Mouse (Mus musculus) T-cell, adult 2 months (primary cell): ENCODE results near the gene Xrn1.
"Not testable (repeated sequence)": the region's sequence is repeated elsewhere in the genome, so short reads cannot be mapped to it uniquely, and the experiment has no call there.

Experiments used
- DNase-seq: peaks from one replicate; pipeline ENCODE4 v3.0.0; 2022; ENCODE audit warnings: low spot score

Gene Xrn1

GRCm38 (mm10) chr9:96051501-96051900, 96.9 kb downstream of the Xrn1 start:
- no peak for DNase-seq

DNA sequence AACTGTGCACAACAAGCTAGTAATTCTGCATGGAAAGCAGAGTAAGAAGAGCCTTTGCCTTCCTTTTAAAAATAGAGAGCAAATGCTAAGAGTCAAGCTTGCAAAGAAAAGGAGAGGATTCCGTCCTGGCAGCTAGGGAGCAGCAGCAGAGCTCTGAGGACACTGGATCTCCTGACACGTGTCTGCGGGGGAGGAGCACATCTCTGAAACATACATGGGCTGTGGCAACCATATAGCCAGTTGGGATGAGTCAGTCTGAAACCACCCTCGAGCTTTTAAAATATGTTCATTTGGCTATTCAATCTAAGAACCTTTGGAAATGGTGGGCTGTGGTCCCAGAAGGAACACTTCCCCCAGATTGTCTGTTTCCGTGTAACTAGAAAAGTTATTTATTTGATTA, 100.3 kb downstream of the Xrn1 start:
- no peak for DNase-seq

DNA sequence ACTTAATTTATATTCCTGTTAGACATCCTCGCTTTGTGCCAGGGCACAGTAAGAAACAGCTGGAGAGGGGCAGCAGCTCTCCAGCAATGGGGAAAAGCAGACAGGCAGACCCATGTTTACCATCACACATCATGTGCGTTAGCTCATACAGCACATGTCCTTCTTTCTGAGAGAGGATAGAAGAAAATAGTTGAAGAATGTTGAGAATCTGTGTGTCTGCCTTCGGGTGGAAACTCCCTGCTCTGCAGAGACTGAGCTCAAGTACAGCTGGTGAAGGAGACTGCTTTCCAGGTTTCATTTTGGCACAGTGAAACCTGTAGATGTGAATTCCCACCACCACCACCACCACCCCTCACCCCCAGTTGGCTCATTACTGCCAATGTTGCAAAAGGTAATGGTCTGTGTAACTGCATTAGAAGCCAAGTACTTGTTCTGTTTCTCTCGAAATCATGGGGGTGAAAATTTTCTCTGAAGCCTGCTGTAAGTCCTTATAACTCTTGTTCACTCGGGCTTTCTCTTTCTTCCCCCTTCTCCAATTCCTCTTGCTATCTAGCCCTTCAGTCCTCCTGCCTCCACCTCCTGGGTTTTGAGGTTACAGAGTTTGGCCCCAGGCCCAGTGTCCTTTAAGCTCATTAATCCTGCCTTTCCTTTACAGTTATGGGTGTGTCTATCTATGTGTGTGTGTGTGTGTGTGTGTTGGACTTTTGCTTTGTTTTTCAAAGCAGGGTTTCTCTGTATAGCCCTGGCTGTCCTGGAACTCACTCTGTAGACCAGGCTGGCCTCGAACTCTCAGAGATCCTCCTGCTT, 102.1 kb downstream of the Xrn1 start:
- no peak for DNase-seq

- no peak for DNase-seq
Measured at GRCm38 (mm10) chr9:96063083-96063802, 108.7 kb downstream of the Xrn1 start.

DNA sequence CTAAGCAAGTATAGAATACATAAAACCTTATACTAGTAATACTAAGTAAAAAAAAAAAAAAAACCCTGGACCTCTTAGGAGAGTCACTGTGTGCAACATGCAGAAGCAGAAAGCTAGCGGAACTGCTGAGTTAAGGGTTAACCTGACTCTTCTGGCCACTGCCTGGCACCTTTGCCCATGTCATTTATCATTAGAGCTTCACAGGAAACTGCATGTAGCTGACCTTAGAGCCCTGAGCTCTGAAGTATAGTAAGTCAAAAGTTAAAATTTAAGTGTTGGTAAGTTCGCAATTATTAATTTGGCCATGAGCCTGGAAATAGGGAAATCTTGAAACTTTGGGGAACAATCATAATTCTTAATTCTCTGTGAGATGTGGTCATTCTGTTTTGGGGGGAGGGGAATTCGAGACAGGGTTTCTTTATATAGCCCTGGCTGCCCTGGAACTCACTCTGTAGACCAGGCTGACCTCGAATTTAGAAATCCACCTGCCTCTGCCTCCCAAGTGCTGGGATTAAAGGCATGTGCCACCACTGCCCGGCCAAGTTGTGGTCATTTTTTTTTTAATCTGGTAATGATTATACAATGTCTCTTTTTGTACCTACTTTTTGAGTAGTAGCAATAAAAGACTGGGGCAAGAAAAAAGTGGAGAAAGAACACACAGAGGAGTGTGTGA, 109.4 kb downstream of the Xrn1 start:
- no peak for DNase-seq

DNA sequence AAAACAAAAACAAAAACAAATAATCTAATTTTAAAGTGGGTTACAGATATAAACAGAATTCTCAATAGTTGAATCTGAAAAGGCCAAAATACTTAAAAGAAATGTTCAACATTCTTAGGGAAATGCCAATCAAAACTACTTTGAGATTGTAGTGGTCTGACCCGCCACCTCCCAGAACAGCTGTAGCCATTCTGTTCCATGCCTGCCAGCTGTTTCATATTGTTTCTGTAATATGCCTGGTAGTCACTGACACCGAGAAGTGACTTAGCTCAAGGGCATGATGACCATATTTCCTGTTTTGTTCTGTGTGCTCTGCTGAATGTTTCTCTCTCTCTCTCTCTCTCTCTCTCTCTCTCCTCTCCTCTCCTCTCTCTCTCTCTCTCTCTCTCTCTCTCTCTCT, 112.9 kb downstream of the Xrn1 start:
- DNase-seq: no peak

DNA sequence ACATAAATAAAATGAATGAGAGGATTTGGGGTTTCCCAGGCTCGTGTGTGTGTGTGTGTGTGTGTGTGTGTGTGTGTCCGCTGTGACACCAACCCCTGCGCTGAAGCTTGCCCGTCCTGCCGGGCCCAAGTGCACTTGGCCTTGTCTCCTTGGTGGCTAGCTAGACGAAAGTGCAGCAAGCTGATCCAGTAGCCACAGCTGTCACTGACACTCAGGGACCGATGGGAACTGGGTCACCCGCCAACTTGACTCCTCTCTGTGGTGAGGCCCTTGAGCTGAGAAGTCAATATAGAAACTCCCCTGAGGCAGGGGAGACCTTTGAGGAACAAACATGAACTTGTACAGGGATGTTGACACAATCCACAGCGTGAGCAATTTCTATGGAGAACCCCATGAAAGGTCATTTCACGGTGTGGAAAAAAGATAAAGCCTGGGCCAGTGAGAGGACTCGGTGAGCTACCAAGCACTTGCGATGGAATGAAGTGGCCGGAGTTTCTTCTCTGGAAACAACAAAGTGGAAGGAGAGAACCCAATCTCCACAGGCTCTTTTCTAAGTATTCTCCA, 124.3 kb downstream of the Xrn1 start:
- no peak for DNase-seq

- DNase-seq: no peak
Measured at GRCm38 (mm10) chr9:96085293-96085692, 130.7 kb downstream of the Xrn1 start.

DNA sequence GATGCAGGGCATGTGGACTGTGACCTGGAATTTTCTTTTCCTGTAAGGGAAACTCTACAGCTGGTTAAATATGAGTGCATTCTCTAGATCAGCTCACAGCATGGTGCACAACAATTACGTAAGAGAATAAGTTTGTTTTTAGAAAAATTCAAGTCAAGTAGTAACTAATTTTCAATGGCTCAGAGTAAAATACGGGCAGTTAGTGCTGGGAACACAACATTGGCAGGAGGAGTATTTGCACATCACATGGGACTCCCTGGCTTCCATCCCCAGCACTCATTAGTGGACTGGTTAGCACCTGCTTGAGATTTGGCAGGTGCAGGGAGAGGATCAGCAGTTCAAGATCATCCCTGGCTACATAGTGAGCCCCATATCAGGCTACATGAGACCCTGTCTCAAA, 133.1 kb downstream of the Xrn1 start:
- no peak for DNase-seq

GRCm38 (mm10) chr9:96088456-96088855, 133.9 kb downstream of the Xrn1 start:
- not testable (repeated sequence) for DNase-seq

DNA sequence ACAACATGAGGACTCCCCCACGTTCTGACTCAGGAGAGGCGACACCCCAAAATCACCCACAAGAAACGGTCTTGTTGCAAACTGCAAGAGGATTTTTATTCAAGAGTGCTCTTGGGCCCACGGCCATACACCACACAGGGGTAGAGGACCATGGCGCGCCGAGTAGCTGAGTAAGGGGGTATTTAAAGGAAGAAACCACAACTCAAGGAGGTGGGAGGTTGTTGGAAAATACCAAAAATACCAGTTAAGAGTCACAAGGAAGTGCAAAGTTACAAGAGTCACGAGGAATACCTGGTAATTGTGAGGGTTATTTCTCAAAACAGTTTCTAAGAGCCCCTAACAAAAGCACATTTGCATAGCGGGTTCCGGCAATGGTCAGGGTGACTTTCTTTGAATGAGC, 138.1 kb downstream of the Xrn1 start:
- DNase-seq: not testable (repeated sequence)

GRCm38 (mm10) chr9:96093221-96093620, 138.7 kb downstream of the Xrn1 start:
- DNase-seq: no peak

- no peak for DNase-seq
Measured at GRCm38 (mm10) chr9:96094341-96094740, 139.8 kb downstream of the Xrn1 start.

DNA sequence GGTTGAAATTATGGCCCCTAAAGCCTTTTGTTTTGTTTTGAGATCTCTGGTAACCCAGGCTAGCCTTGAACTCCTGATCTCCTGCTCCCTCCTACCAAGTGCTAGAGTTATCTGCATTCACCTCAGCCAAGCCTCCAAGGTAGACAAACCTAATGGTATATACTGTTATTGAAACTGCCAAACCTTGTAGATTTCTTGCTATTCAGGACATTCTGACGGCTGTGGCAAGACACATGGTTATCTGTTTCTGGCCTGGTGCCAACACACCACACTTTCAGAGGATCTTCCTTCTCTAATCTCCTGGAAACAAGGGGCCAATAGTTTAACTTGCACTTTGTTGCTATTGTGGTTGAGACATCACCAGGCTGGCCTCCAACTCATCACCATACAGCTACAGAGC, 140.6 kb downstream of the Xrn1 start:
- DNase-seq: no peak

DNA sequence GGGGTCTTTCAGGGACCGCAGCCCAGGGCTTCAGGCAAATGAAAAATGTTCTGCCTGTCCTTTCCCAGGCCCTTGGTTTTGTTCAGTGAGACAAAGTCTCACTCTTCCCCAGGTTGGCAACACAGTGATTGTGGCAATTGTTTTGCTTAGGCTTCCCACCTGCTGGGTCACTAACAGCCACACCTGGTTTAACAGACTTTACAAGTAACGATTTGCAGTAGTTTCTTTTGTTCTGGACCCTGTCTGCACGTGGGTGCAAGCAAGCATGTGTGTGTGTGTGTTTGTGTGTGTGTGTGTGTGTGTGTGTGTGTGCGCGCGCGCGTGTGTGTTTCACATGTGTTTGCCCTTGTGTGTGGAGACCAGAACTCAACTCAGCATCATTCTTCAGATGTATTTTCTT, 148.3 kb downstream of the Xrn1 start:
- no peak for DNase-seq
